Mouse (Mus musculus) left cerebral cortex, adult 11 months (tissue): ENCODE data around the gene Tle6.

ENCODE experiments used
- DNase-seq: peaks from one replicate; pipeline ENCODE4 v3.0.0; 2022; ENCODE audit warnings: low spot score

Gene Tle6

GRCm38 (mm10) chr10:81562411-81562810 lies 38.5 kb downstream of the Tle6 start:
- DNase-seq = no peak

- no peak for DNase-seq
Measured at GRCm38 (mm10) chr10:81560719-81561459, 40.0 kb downstream of the Tle6 start.

GRCm38 (mm10) chr10:81559627-81560539 lies 41.0 kb downstream of the Tle6 start:
- no peak for DNase-seq

- DNase-seq = no peak
Measured at GRCm38 (mm10) chr10:81559163-81559626, 41.7 kb downstream of the Tle6 start, which contains the start of gene Aes. Gene Aes, plus strand, starts transcription at chr10:81559488.

- no peak for DNase-seq
Measured at GRCm38 (mm10) chr10:81557491-81557890, 43.4 kb downstream of the Tle6 start.

GRCm38 (mm10) chr10:81556282-81556681 lies 44.6 kb downstream of the Tle6 start:
- no peak for DNase-seq

- no peak for DNase-seq
Measured at GRCm38 (mm10) chr10:81553807-81554755, 46.8 kb downstream of the Tle6 start.

GRCm38 (mm10) chr10:81553232-81553631 lies 47.6 kb downstream of the Tle6 start:
- DNase-seq = no peak

- DNase-seq = peak; percentile 79
Measured at GRCm38 (mm10) chr10:81551597-81552102, 49.2 kb downstream of the Tle6 start.

- no peak for DNase-seq
Measured at GRCm38 (mm10) chr10:81550257-81550656, 50.6 kb downstream of the Tle6 start.

- no peak for DNase-seq
Measured at GRCm38 (mm10) chr10:81548944-81549343, 51.9 kb downstream of the Tle6 start.

GRCm38 (mm10) chr10:81546788-81547571 lies 53.9 kb downstream of the Tle6 start:
- DNase-seq = no peak

GRCm38 (mm10) chr10:81546332-81546731 lies 54.5 kb downstream of the Tle6 start:
- no peak for DNase-seq

GRCm38 (mm10) chr10:81545161-81545747 lies 55.6 kb downstream of the Tle6 start, which contains the start of gene Gna11:
Gene Gna11, minus strand, starts transcription at chr10:81545190.
- peak; percentile 99 for DNase-seq

GRCm38 (mm10) chr10:81544296-81545160 lies 56.3 kb downstream of the Tle6 start:
- no peak for DNase-seq

- DNase-seq = no peak
Measured at GRCm38 (mm10) chr10:81543633-81544032, 57.2 kb downstream of the Tle6 start.

- DNase-seq = no peak
Measured at GRCm38 (mm10) chr10:81542727-81543460, 58.0 kb downstream of the Tle6 start.

- no peak for DNase-seq
Measured at GRCm38 (mm10) chr10:81541803-81542202, 59.1 kb downstream of the Tle6 start.
